Mouse (Mus musculus): ENCODE results near the gene Btk. TPM values are rescaled to one million over a fixed set of nuclear protein-coding genes. Genes with fewer than 3 reads are reported as not detected.

Gene Btk
- polyA plus RNA-seq, 1 experiment from 2014 or later: 2.2 TPM

DNA sequence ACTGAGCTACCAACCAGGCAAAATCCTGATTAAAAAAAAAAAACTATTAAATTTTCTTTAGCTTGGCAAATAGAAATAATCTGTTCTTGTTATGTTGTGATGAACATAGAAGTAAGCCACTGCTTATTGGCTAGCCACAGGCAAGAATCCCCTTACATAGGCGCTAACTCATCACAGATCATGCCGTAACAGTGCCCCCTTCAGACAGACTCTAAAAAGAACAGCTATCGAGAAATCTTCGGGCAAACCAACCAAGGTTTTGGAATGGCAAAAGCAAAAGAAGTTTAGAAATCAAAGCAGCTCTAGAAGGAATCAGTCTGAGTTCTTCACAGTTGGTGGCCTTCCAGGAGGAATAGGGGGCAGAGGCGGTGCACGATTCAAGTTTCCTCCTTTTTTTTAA, 75.4 kb downstream of the Btk start:
- Histone ChIP-seq H3K27ac (no peak overlapping the region), H3K36me3 (no peaks in the 10 kb centered on the region), H3K4me1 (replicated peaks) (no peaks in the 10 kb centered on the region), H3K4me3 (no peak overlapping the region), H3K9me3 (no peaks in the 10 kb centered on the region), H3K27me3 (ENCODE audit: insufficient read depth, poor library complexity, severe bottlenecking) (no peaks in the 10 kb centered on the region)
- DNase-seq (ENCODE audit: low spot score): no peak
- 68% methylated on average over 6 of the region's 6 CpGs for WGBS

DNA sequence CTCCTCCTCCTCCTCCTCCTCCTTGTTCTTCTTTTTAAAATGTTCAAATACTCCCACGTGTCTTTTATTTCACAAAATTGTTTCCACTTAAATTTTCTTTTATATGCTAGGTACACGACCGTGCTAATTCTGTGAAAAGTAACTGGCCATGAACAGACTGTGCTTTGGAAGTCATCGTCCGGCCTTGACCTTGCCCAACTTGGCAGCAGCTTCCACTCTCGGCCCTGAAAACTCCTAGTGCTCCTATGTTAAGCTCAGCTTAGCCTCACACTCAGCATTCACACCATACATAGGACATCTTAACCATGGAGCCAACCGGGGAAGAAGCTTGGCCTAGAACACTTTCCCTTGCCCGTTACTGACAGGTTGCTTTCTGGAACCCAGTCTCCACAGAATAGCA, 82.7 kb downstream of the Btk start:
- no peaks in the 10 kb centered on the region for H3K36me3 ChIP-seq
- 86% methylated on average over 8 of the region's 8 CpGs for WGBS
- H3K9me3 ChIP-seq: no peaks in the 10 kb centered on the region
- no peak overlapping the region for H3K4me3 ChIP-seq
- no peak overlapping the region for H3K27ac ChIP-seq
- H3K27me3 ChIP-seq (ENCODE audit: insufficient read depth, poor library complexity, severe bottlenecking): no peaks in the 10 kb centered on the region
- no peak for DNase-seq (ENCODE audit: low spot score)
- no peaks in the 10 kb centered on the region for H3K4me1 ChIP-seq (replicated peaks)

Other genes starting within 250 kb of the Btk start
- gene Drp2, start 179.0 kb downstream of the Btk start, polyA plus RNA-seq (2016; fragmentation: Nextera tagmentation; extraction: Ambion mirVana): 2.7 and 4.7 TPM in 2 replicates
- gene Taf7l, start 107.1 kb downstream of the Btk start, polyA plus RNA-seq (2016; fragmentation: Nextera tagmentation; extraction: Ambion mirVana): not detected in 2 replicates
- gene Timm8a1, start 41.7 kb downstream of the Btk start, polyA plus RNA-seq (2016; fragmentation: Nextera tagmentation; extraction: Ambion mirVana): 70.6 and 100 TPM in 2 replicates
- gene Rpl36a, start 2.1 kb upstream of the Btk start, polyA plus RNA-seq (2016; fragmentation: Nextera tagmentation; extraction: Ambion mirVana): 271 and 325 TPM in 2 replicates
- gene Gla, start 17.6 kb upstream of the Btk start, polyA plus RNA-seq (2016; fragmentation: Nextera tagmentation; extraction: Ambion mirVana): 4.9 and 6.2 TPM in 2 replicates
- 164 and 210 TPM in 2 replicates for gene Hnrnph2, start 17.6 kb upstream of the Btk start, polyA plus RNA-seq (2016; fragmentation: Nextera tagmentation; extraction: Ambion mirVana)
- 4.2 and 6.4 TPM in 2 replicates for gene Armcx4, start 102.9 kb upstream of the Btk start, polyA plus RNA-seq (2016; fragmentation: Nextera tagmentation; extraction: Ambion mirVana)
- 41.8 and 47.0 TPM in 2 replicates for gene Armcx1, start 134.4 kb upstream of the Btk start, polyA plus RNA-seq (2016; fragmentation: Nextera tagmentation; extraction: Ambion mirVana)
- gene Armcx6, start 167.8 kb upstream of the Btk start, polyA plus RNA-seq (2016; fragmentation: Nextera tagmentation; extraction: Ambion mirVana): 15.7 and 16.1 TPM in 2 replicates
- 47.7 and 57.1 TPM in 2 replicates for gene Armcx3, start 173.0 kb upstream of the Btk start, polyA plus RNA-seq (2016; fragmentation: Nextera tagmentation; extraction: Ambion mirVana)
- gene Armcx2, start 225.7 kb upstream of the Btk start, polyA plus RNA-seq (2016; fragmentation: Nextera tagmentation; extraction: Ambion mirVana): 79.2 and 86.4 TPM in 2 replicates

Measured in hindbrain, embryonic 10.5 days (tissue).